Mouse (Mus musculus) testis, adult 2 months (tissue): ENCODE results near the gene Fasn.

Experiments
- CTCF ChIP-seq: fragments of 200-500 bp; IDR thresholded peaks from 2 replicates; pipeline ENCODE4 v1.5.1; 2012; ENCODE audit warnings: low read depth, mild to moderate bottlenecking, inconsistent platforms, low read length, moderate library complexity; ENCODE audit not compliant: control insufficient read depth, insufficient read depth, insufficient replicate concordance
- POLR2A ChIP-seq: fragments of 200-500 bp; IDR thresholded peaks from 2 replicates; pipeline ENCODE4 v1.6.1; 2012; ENCODE audit warnings: low read depth, mild to moderate bottlenecking, inconsistent platforms, low read length, moderate library complexity; ENCODE audit not compliant: control insufficient read depth

DNA sequence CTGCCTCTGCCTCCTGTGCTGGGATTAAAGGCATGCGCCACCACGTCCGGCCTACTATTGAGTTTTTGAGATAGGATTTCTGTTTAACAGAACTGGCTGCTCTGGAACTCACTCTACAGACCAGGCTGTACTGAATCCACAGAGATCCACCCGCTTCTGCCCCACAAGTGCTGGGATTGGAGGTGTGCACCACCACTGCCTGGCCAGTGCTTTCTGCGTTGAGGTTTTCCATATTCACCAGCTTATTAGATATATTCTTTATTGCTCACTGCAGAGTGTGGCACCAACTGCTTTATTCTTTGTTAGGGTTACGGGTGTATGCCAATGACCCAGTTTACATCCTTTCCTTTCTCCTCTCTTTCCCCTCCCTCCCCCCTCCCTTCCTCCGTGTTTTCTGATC lies 20.1 kb downstream of the Fasn start:
- no peak for TF ChIP-seq POLR2A
- no peak for TF ChIP-seq CTCF
